Mouse (Mus musculus) olfactory bulb, adult 2 months (tissue): ENCODE data around the gene Gm884. TPM values are rescaled to one million over a fixed set of nuclear protein-coding genes. Genes with fewer than 3 reads are reported as not detected.
A peak's percentile ranks its signal among the peaks of the same experiment; 100 is the strongest.

ENCODE experiments used
- H3K27ac ChIP-seq: fragments of 200-500 bp; 2 replicates; pipeline ENCODE4 v1.5.1; 2012; ENCODE audit warnings: low read depth, low read length; ENCODE audit not compliant: insufficient read depth
- H3K4me1 ChIP-seq: fragments of 200-500 bp; 2 replicates; pipeline ENCODE4 v1.6.1; 2012; ENCODE audit warnings: low read length; ENCODE audit not compliant: control insufficient read depth, insufficient read depth
- H3K4me3 ChIP-seq: fragments of 200-500 bp; 2 replicates; pipeline ENCODE4 v1.5.1; 2012; ENCODE audit warnings: mild to moderate bottlenecking, low read depth, low read length, moderate library complexity; ENCODE audit not compliant: insufficient read depth
- CTCF ChIP-seq: fragments of 200-500 bp; IDR thresholded peaks from 2 replicates; pipeline ENCODE4 v1.5.1; 2012; ENCODE audit warnings: low read depth, mild to moderate bottlenecking, low read length, moderate library complexity; ENCODE audit not compliant: insufficient read depth
- POLR2A ChIP-seq: fragments of 200-500 bp; IDR thresholded peaks from 2 replicates; pipeline ENCODE4 v1.6.1; 2012; ENCODE audit warnings: mild to moderate bottlenecking, low read depth, low read length, moderate library complexity; ENCODE audit not compliant: insufficient read depth
- WGBS: fragments of 180-500 bp; shearing (Covaris S2); methylation state at CpG from one replicate; pipeline ENCODE4 v1.1.7; 2018; 5-methylcytosine and 5-hydroxymethylcytosine counted together
- polyA plus RNA-seq: library from polyadenylated mRNA; stranded (reverse); fragments of >200 nt; gene quantifications from 2 replicates; pipeline ENCODE4 v1.2.4, GENCODE M21; 2012; ENCODE audit warnings: low replicate concordance; ENCODE audit not compliant: missing spikeins, insufficient read depth, insufficient read length

Gene Gm884
- not detected in 2 replicates for polyA plus RNA-seq

GRCm38 (mm10) chr11:103621040-103621439, at the start of gene Gm884:
Gm884 (minus strand) TSS chr11:103621140.
- 84% methylated on average over 9 of the region's 9 CpGs for WGBS

DNA sequence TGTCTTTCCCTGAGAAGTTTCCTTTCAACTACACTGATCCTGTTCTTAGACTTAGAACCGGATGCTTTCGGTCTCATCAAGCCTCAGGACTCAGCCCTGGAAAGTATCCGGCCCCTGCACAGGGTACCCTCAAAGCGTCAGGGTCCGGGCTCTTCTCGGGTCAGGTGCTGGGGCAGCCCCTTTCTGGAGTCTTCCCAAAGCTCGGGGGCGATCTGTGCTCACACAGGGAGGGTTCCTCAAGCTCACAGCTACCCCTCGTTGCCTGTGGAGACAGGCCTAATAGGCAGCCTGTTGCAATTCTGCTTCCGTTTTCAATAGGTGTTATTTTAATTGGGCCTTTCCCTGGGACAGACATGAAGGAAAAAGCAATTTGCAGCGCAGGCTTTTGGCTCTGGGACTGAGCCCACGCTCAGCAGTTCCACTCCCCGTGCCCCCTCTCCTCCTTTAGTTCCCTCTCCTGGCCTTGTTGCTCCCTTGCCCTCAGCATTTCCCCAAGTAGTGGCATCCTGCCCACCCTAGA, 46.0 kb upstream of the Gm884 start:
- H3K4me1 ChIP-seq = peaks cover 42% of the 10 kb centered on the region
- H3K27ac ChIP-seq = peak overlapping the region; percentile 99
- H3K4me3 ChIP-seq = no peak overlapping the region
- TF ChIP-seq CTCF (no peak), POLR2A (no peak)
- WGBS = 13% methylated on average over 13 of the region's 13 CpGs

More at GRCm38 (mm10) chr11:103621040-103621439, at the start of gene Gm884:
- Histone ChIP-seq H3K4me3 (no peak within 1 kb of the TSS), H3K4me1 (no peaks in the 10 kb centered on the region), H3K27ac (no peak within 1 kb of the TSS)
- TF ChIP-seq POLR2A (no peak), CTCF (no peak)

- TF ChIP-seq CTCF (no peak), POLR2A (no peak; the same call in 1 of the 2 replicates)
- peak overlapping the region; percentile 30 for H3K4me3 ChIP-seq
- H3K27ac ChIP-seq = peak overlapping the region; percentile 99
- H3K4me1 ChIP-seq = peaks cover 46% of the 10 kb centered on the region
- WGBS = 7% methylated on average over 10 of the region's 10 CpGs
Observed at GRCm38 (mm10) chr11:103666181-103666906, 45.4 kb upstream of the Gm884 start.

GRCm38 (mm10) chr11:103665695-103666094, 44.8 kb upstream of the Gm884 start:
- Histone ChIP-seq H3K4me3 (peak overlapping the region; percentile 30), H3K4me1 (peaks cover 50% of the 10 kb centered on the region)
- WGBS = 30% methylated on average over 1 of the region's 1 CpGs

GRCm38 (mm10) chr11:103663119-103663518, 42.2 kb upstream of the Gm884 start:
- TF ChIP-seq POLR2A = no peak
- TF ChIP-seq CTCF = no peak
- peak overlapping the region; percentile 95 for H3K27ac ChIP-seq
- peaks cover 53% of the 10 kb centered on the region for H3K4me1 ChIP-seq
- no peak overlapping the region for H3K4me3 ChIP-seq
- whole genome bisulfite sequencing = 38% methylated on average over 8 of the region's 8 CpGs

More at GRCm38 (mm10) chr11:103665695-103666094, 44.8 kb upstream of the Gm884 start:
- peak overlapping the region; percentile 99 for H3K27ac ChIP-seq
- TF ChIP-seq POLR2A (no peak), CTCF (no peak)

GRCm38 (mm10) chr11:103662546-103662945, 41.6 kb upstream of the Gm884 start:
- Histone ChIP-seq H3K27ac (peak overlapping the region; percentile 95), H3K4me1 (peaks cover 54% of the 10 kb centered on the region), H3K4me3 (no peak overlapping the region)
- 30% methylated on average over 5 of the region's 5 CpGs for WGBS
- TF ChIP-seq CTCF = no peak
- no peak for TF ChIP-seq POLR2A

GRCm38 (mm10) chr11:103661863-103662262, 40.9 kb upstream of the Gm884 start:
- WGBS = 33% methylated on average over 4 of the region's 4 CpGs
- Histone ChIP-seq H3K4me3 (no peak overlapping the region), H3K27ac (peak overlapping the region; percentile 90), H3K4me1 (peaks cover 48% of the 10 kb centered on the region)
- TF ChIP-seq POLR2A (no peak), CTCF (no peak)

GRCm38 (mm10) chr11:103658189-103658588, 37.2 kb upstream of the Gm884 start:
- H3K4me1 ChIP-seq = peaks cover 46% of the 10 kb centered on the region
- H3K4me3 ChIP-seq = no peak overlapping the region
- TF ChIP-seq CTCF (no peak), POLR2A (no peak)
- WGBS = 60% methylated on average over 7 of the region's 7 CpGs
- H3K27ac ChIP-seq = no peak overlapping the region

DNA sequence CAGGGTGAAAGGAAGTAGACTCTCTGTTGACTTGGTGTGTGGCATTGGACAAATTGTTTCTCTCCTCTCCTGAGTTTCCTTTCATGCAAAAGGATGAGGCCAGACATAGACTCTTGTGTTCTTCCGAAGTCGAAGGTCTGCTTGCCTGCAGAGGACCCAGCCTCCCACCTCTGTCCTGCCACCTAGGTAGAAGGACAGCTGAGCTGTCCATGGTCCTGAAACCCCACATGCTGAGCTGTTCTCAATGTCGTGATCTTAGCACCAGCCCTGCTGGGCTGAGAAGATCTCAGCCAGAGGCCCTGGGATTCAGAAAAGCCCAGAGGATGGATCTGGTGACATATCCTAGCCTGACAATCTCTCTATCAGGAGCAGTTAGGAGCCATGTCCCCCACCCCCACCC, 35.6 kb upstream of the Gm884 start:
- H3K4me1 ChIP-seq = peaks cover 41% of the 10 kb centered on the region
- 26% methylated on average over 3 of the region's 3 CpGs for WGBS
- TF ChIP-seq CTCF = no peak
- TF ChIP-seq POLR2A = no peak
- no peak overlapping the region for H3K27ac ChIP-seq
- H3K4me3 ChIP-seq = no peak overlapping the region
